Mouse (Mus musculus) brain, embryonic 14.5 days (tissue): ENCODE measurements at regions not wholly inside any gene's neighbourhood (a gene's known extent, or its start where the extent isn't known, plus 50 kb on each side); places are given as distances from the start of the nearest gene placed in this dataset.

ENCODE experiments used
- CTCF ChIP-seq: fragments of 200-500 bp; IDR thresholded peaks from 2 replicates; pipeline ENCODE4 v1.5.1; 2012; ENCODE audit warnings: inconsistent platforms, mild to moderate bottlenecking, moderate library complexity, borderline replicate concordance; ENCODE audit not compliant: insufficient read depth, insufficient read length; ENCODE audit errors: extremely low read depth
- POLR2A ChIP-seq: fragments of 200-500 bp; IDR thresholded peaks from 2 replicates; pipeline ENCODE4 v1.6.1; 2012; ENCODE audit warnings: mild to moderate bottlenecking, inconsistent platforms, borderline replicate concordance; ENCODE audit not compliant: poor library complexity, insufficient read depth, insufficient read length, severe bottlenecking; ENCODE audit errors: extremely low read depth

GRCm38 (mm10) chr1:108925563-108925962, 1056.7 kb upstream of the Cdh7 start:
- TF ChIP-seq POLR2A (no peak), CTCF (no peak)
